Mouse (Mus musculus): ENCODE results near the gene Nrip2. TPM values are rescaled to one million over a fixed set of nuclear protein-coding genes. Genes with fewer than 3 reads are reported as not detected.

Nrip2 gene
- polyA plus RNA-seq, 1 experiment: 0.51 TPM

GRCm38 (mm10) chr6:128425046-128425445 lies 25.9 kb downstream of the Nrip2 start:
- H3K79me3 ChIP-seq (ENCODE audit: low read depth): peaks cover 22% of the 10 kb centered on the region
- H3K27me3 ChIP-seq (ENCODE audit: control insufficient read depth, insufficient read depth, insufficient read length): no peaks in the 10 kb centered on the region
- TF ChIP-seq USF1 (IDR thresholded peaks at IDR 0.05; ENCODE audit: low read depth) (no peak), MAX (IDR thresholded peaks at IDR 0.05) (no peak)
- H3ac ChIP-seq (ENCODE audit: control insufficient read depth, insufficient read length, low read depth): no peak overlapping the region
- peaks cover 39% of the 10 kb centered on the region for H3K79me2 ChIP-seq (ENCODE audit: control insufficient read depth, insufficient read depth)
- H3K4me3 ChIP-seq (ENCODE audit: insufficient read depth, poor library complexity, severe bottlenecking): no peak overlapping the region
- peaks cover 15% of the 10 kb centered on the region for H3K36me3 ChIP-seq (ENCODE audit: control insufficient read depth, insufficient read depth)

- Histone ChIP-seq H3K79me2 (ENCODE audit: control insufficient read depth, insufficient read depth) (peaks cover 19% of the 10 kb centered on the region), H3K4me3 (ENCODE audit: insufficient read depth, poor library complexity, severe bottlenecking) (no peak overlapping the region), H3K27me3 (ENCODE audit: control insufficient read depth, insufficient read depth, insufficient read length) (no peaks in the 10 kb centered on the region), H3K79me3 (ENCODE audit: low read depth) (peaks cover 12% of the 10 kb centered on the region), H3ac (ENCODE audit: control insufficient read depth, insufficient read length, low read depth) (no peak overlapping the region), H3K36me3 (ENCODE audit: control insufficient read depth, insufficient read depth) (peaks cover 40% of the 10 kb centered on the region)
- no peak for TF ChIP-seq MAX (IDR thresholded peaks at IDR 0.05)
These were observed 28.5 kb downstream of the Nrip2 start for GRCm38 (mm10) chr6:128427571-128427970.

- Histone ChIP-seq H3ac (ENCODE audit: control insufficient read depth, insufficient read length, low read depth) (no peak overlapping the region), H3K36me3 (ENCODE audit: control insufficient read depth, insufficient read depth) (peaks cover 57% of the 10 kb centered on the region), H3K27me3 (ENCODE audit: control insufficient read depth, insufficient read depth, insufficient read length) (no peaks in the 10 kb centered on the region), H3K4me3 (ENCODE audit: insufficient read depth, poor library complexity, severe bottlenecking) (no peak overlapping the region), H3K79me2 (ENCODE audit: control insufficient read depth, insufficient read depth) (peaks cover 3% of the 10 kb centered on the region), H3K79me3 (ENCODE audit: low read depth) (peaks cover 2% of the 10 kb centered on the region)
- no peak for TF ChIP-seq MAX (IDR thresholded peaks at IDR 0.05)
- no peak for TF ChIP-seq CTCF (IDR thresholded peaks at IDR 0.05; ENCODE audit: control insufficient read depth, insufficient read depth, insufficient read length)
- TF ChIP-seq FOSL1 (IDR thresholded peaks at IDR 0.05; ENCODE audit: insufficient read depth, low read length, poor library complexity, severe bottlenecking): no peak
- no peak for TF ChIP-seq CEBPB (IDR thresholded peaks at IDR 0.05; ENCODE audit: low read depth)
- TF ChIP-seq MYOG (IDR thresholded peaks at IDR 0.05; ENCODE audit: control insufficient read depth, extremely low read depth, insufficient read length): no peak
These were observed 30.2 kb downstream of the Nrip2 start for GRCm38 (mm10) chr6:128429300-128429699.

GRCm38 (mm10) chr6:128429826-128430225 lies 30.7 kb downstream of the Nrip2 start:
- H3ac ChIP-seq (ENCODE audit: control insufficient read depth, insufficient read length, low read depth): no peak overlapping the region
- H3K27me3 ChIP-seq (ENCODE audit: control insufficient read depth, insufficient read depth, insufficient read length): no peaks in the 10 kb centered on the region
- TF ChIP-seq MYOG (IDR thresholded peaks at IDR 0.05; ENCODE audit: control insufficient read depth, extremely low read depth, insufficient read length): no peak
- TF ChIP-seq FOSL1 (IDR thresholded peaks at IDR 0.05; ENCODE audit: insufficient read depth, low read length, poor library complexity, severe bottlenecking): no peak
- TF ChIP-seq MAX (IDR thresholded peaks at IDR 0.05): no peak
- no peak for TF ChIP-seq MYOD1 (IDR thresholded peaks at IDR 0.05; ENCODE audit: control insufficient read depth, insufficient read length, low read depth)
- TF ChIP-seq CTCF (IDR thresholded peaks at IDR 0.05; ENCODE audit: control insufficient read depth, insufficient read depth, insufficient read length): no peak
- TF ChIP-seq USF1 (IDR thresholded peaks at IDR 0.05; ENCODE audit: low read depth): no peak
- no peak for TF ChIP-seq CEBPB (IDR thresholded peaks at IDR 0.05; ENCODE audit: low read depth)
- H3K4me3 ChIP-seq (ENCODE audit: insufficient read depth, poor library complexity, severe bottlenecking): no peak overlapping the region
- H3K36me3 ChIP-seq (ENCODE audit: control insufficient read depth, insufficient read depth): peaks cover 63% of the 10 kb centered on the region
- peaks cover 4% of the 10 kb centered on the region for H3K79me3 ChIP-seq (ENCODE audit: low read depth)
- H3K79me2 ChIP-seq (ENCODE audit: control insufficient read depth, insufficient read depth): peaks cover 7% of the 10 kb centered on the region

- Histone ChIP-seq H3K79me3 (ENCODE audit: low read depth) (peaks cover 28% of the 10 kb centered on the region), H3K27me3 (ENCODE audit: control insufficient read depth, insufficient read depth, insufficient read length) (no peaks in the 10 kb centered on the region), H3K36me3 (ENCODE audit: control insufficient read depth, insufficient read depth) (peaks cover 82% of the 10 kb centered on the region), H3ac (ENCODE audit: control insufficient read depth, insufficient read length, low read depth) (no peak overlapping the region), H3K4me3 (ENCODE audit: insufficient read depth, poor library complexity, severe bottlenecking) (no peak overlapping the region), H3K79me2 (ENCODE audit: control insufficient read depth, insufficient read depth) (peaks cover 33% of the 10 kb centered on the region)
- TF ChIP-seq MYOD1 (IDR thresholded peaks at IDR 0.05; ENCODE audit: control insufficient read depth, insufficient read length, low read depth) (no peak), FOSL1 (IDR thresholded peaks at IDR 0.05; ENCODE audit: insufficient read depth, low read length, poor library complexity, severe bottlenecking) (no peak), USF1 (IDR thresholded peaks at IDR 0.05; ENCODE audit: low read depth) (no peak), MAX (IDR thresholded peaks at IDR 0.05) (no peak), MYOG (IDR thresholded peaks at IDR 0.05; ENCODE audit: control insufficient read depth, extremely low read depth, insufficient read length) (no peak), CTCF (IDR thresholded peaks at IDR 0.05; ENCODE audit: control insufficient read depth, insufficient read depth, insufficient read length) (no peak), CEBPB (IDR thresholded peaks at IDR 0.05; ENCODE audit: low read depth) (no peak)
These were observed 33.3 kb downstream of the Nrip2 start for GRCm38 (mm10) chr6:128432356-128432915.

- no peak overlapping the region for H3ac ChIP-seq (ENCODE audit: control insufficient read depth, insufficient read length, low read depth)
- no peak overlapping the region for H3K4me3 ChIP-seq (ENCODE audit: insufficient read depth, poor library complexity, severe bottlenecking)
- TF ChIP-seq MAX (IDR thresholded peaks at IDR 0.05) (no peak), CTCF (IDR thresholded peaks at IDR 0.05; ENCODE audit: control insufficient read depth, insufficient read depth, insufficient read length) (no peak), FOSL1 (IDR thresholded peaks at IDR 0.05; ENCODE audit: insufficient read depth, low read length, poor library complexity, severe bottlenecking) (no peak), MYOD1 (IDR thresholded peaks at IDR 0.05; ENCODE audit: control insufficient read depth, insufficient read length, low read depth) (no peak), USF1 (IDR thresholded peaks at IDR 0.05; ENCODE audit: low read depth) (no peak), MYOG (IDR thresholded peaks at IDR 0.05; ENCODE audit: control insufficient read depth, extremely low read depth, insufficient read length) (no peak), CEBPB (IDR thresholded peaks at IDR 0.05; ENCODE audit: low read depth) (no peak)
- H3K36me3 ChIP-seq (ENCODE audit: control insufficient read depth, insufficient read depth): peaks cover 82% of the 10 kb centered on the region
- no peaks in the 10 kb centered on the region for H3K27me3 ChIP-seq (ENCODE audit: control insufficient read depth, insufficient read depth, insufficient read length)
- H3K79me3 ChIP-seq (ENCODE audit: low read depth): peaks cover 35% of the 10 kb centered on the region
- peaks cover 43% of the 10 kb centered on the region for H3K79me2 ChIP-seq (ENCODE audit: control insufficient read depth, insufficient read depth)
These were observed 34.5 kb downstream of the Nrip2 start for GRCm38 (mm10) chr6:128433566-128433965.

Measured in C2C12 (cell line).